Mouse (Mus musculus): Measurements from ENCODE around the gene Zyx.

DNA sequence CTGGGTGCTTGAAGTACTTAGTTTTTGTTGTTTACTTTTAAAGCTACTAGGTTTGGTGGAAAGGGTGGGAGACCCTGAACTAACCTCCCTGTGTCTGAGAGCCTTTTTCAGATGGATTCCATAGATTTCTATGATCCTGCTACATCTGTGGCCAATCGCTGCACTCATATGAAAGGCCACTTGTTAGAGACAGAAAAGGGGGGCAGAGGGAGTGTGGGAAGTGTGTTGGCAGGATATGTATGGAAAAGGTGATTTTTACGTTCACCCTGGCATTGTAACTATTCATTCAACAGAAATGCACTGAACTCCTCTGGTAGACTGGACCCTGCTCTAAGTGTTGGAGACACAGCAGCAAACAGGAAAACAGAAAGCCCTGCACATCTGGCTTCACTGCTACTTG lies 31.8 kb downstream of the Zyx start:
- TF ChIP-seq POLR2A (IDR thresholded peaks at IDR 0.05; ENCODE audit: low read depth, low read length), result no peak
- no peak for TF ChIP-seq CTCF (IDR thresholded peaks at IDR 0.05; ENCODE audit: extremely low read depth, insufficient read length, insufficient replicate concordance, low read depth, low read length)
